Mouse (Mus musculus) gastrocnemius, postnatal 25 days (tissue): ENCODE results near the gene Gm8356. TPM values are rescaled to one million over a fixed set of nuclear protein-coding genes. Genes with fewer than 3 reads are reported as not detected.
"Not testable (repeated sequence)": the region's sequence is repeated elsewhere in the genome, so short reads cannot be mapped to it uniquely, and the experiment has no call there.

Experiments
- DNase-seq: peaks from one replicate; pipeline ENCODE4 v3.0.0; 2022
- long read RNA-seq, 2 experiments: library from polyadenylated mRNA; stranded (forward); transcript quantifications; one replicate each; pipeline ENCODE4 v2.0.0; 2021
- total RNA-seq, 2 experiments: library from RNA; stranded (reverse); gene quantifications; 1 replicate in 1 of 2; 2 replicates in 1 of 2; pipeline ENCODE4 v1.2.3; 2021

Gm8356 gene
- not detected for total RNA-seq
- long read RNA-seq, experiment 1: 0 reads
- long read RNA-seq, experiment 2: 0 reads

GRCm38 (mm10) chr14:6537190-6537589 lies at the start of gene Gm8356:
Gene Gm8356 (minus strand): TSS chr14:6537290.
- not testable (repeated sequence) for DNase-seq

DNA sequence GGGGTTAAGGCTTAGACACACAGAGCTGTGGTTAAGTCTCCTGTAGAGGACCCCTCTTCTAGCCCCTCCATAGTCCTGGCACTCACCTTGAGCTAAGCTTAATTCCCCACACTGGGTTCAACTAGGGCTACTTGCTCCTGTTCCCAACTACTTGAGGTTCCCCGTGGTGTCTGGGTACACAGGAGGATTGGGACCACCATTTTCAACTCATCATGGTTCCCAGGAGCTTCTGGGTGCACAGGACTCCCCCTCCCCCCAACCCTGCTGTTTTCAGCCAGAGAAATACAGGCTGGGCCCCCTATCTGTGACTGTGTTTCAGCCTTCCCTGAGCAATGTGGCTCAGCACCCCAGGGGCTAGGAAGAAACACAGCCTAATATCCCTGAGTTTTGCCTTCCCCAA lies 50.8 kb downstream of the Gm8356 start:
- not testable (repeated sequence) for DNase-seq

DNA sequence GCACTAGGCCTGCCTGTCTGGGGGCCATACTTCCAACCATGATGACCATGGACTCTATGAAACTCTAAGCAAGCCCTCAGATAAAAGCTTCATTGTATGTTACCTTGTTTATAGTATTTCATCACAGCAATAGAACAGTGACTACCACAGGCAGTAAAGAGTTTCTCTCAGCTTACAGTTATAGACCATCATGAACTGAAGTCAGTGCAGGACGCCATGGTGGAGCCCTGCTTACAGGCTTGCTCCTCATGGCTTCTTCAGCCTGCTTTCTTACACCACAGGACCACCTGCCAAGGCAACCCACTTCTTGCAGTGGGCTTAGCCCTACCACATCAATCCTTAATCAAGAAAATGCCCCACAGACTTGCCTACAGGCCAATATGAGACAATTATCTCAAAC lies 51.5 kb downstream of the Gm8356 start:
- not testable (repeated sequence) for DNase-seq

- not testable (repeated sequence) for DNase-seq
These were observed 55.0 kb downstream of the Gm8356 start for GRCm38 (mm10) chr14:6482126-6482525.

Other genes with a start within 250 kb of the Gm8356 start
- gene Gm21103, start 232.4 kb downstream of the Gm8356 start, total RNA-seq: not detected
- not detected for gene Gm3618, start 193.6 kb downstream of the Gm8356 start, total RNA-seq
- gene Gm16440, start 147.0 kb downstream of the Gm8356 start, total RNA-seq: not detected
- gene Gm3591, start 124.8 kb downstream of the Gm8356 start, total RNA-seq: under 1 TPM in 1 of 2 experiments, not detected in 1; 0.59 TPM
- not detected for gene Gm3594, start 92.7 kb downstream of the Gm8356 start, total RNA-seq
- under 1 TPM in 1 of 2 experiments, not detected in 1; 0.24 TPM for gene Gm3629, start 53.3 kb upstream of the Gm8356 start, total RNA-seq
- not detected for gene Gm3460, start 85.1 kb upstream of the Gm8356 start, total RNA-seq
- not detected for gene Gm10251, start 146.9 kb upstream of the Gm8356 start, total RNA-seq
- not detected for gene Gm8050, start 183.0 kb upstream of the Gm8356 start, total RNA-seq
- gene Gm3636, start 205.0 kb upstream of the Gm8356 start, total RNA-seq: under 1 TPM; 0.67 to 0.94 TPM
- gene Gm8362, start 237.1 kb upstream of the Gm8356 start, total RNA-seq: not detected